17 mouse cellular contexts compared by ENCODE assay signal in genomic region chr15:19519377-19519776, GRCm38 (mm10).
"Had no signal": no experiment of that assay in that cellular context is flagged by ENCODE, and none has a peak within 500 bp of the region (broad histone marks: within the 10 kb centered on the region; RNA-seq: fewer than 3 reads in every experiment).

No protein-coding gene starts in this region.

- H3K9me3 ChIP-seq: lung, embryonic 15.5 days; megakaryocyte, embryonic 14.5 days; midbrain, embryonic 13.5 days; midbrain, embryonic 15.5 days; neural tube, embryonic 12.5 days had no signal

- H3K4me2 ChIP-seq: lung, embryonic 15.5 days; midbrain, embryonic 11.5 days; midbrain, embryonic 13.5 days; midbrain, embryonic 15.5 days; neural tube, embryonic 12.5 days had no signal

- H3K27ac ChIP-seq: lung, embryonic 15.5 days; macrophage; midbrain, embryonic 13.5 days; midbrain, embryonic 15.5 days; neural tube, embryonic 12.5 days had no signal

- H3K9ac ChIP-seq: lung, embryonic 15.5 days; midbrain, embryonic 13.5 days; midbrain, embryonic 15.5 days; neural tube, embryonic 12.5 days had no signal

- H3K36me3 ChIP-seq: lung, embryonic 15.5 days; midbrain, embryonic 13.5 days; midbrain, embryonic 15.5 days; neural tube, embryonic 12.5 days had no signal

- DNase-seq: lung, adult 2 months; lung, postnatal 14 days; lung, postnatal 36 days; right cerebral cortex, postnatal 25 days; right cerebral cortex, postnatal 4 days; spleen, adult 18-20 months; thymus, adult 18-20 months; thymus, postnatal 14 days; thymus, postnatal 36 days had no signal

- ATAC-seq: lung, postnatal 0 days; midbrain, embryonic 13.5 days; midbrain, embryonic 15.5 days had no signal

- H3K4me3 ChIP-seq: lung, embryonic 15.5 days; megakaryocyte, embryonic 14.5 days; midbrain, embryonic 13.5 days; midbrain, embryonic 15.5 days; neural tube, embryonic 12.5 days had no signal

- H3K4me1 ChIP-seq: lung, embryonic 15.5 days; megakaryocyte, embryonic 14.5 days; midbrain, embryonic 13.5 days; midbrain, embryonic 15.5 days; neural tube, embryonic 12.5 days had no signal

- H3K27me3 ChIP-seq: lung, embryonic 15.5 days; megakaryocyte, embryonic 14.5 days; midbrain, embryonic 13.5 days; midbrain, embryonic 15.5 days; neural tube, embryonic 12.5 days had no signal
